Mouse (Mus musculus) ovary, postnatal 36 days (tissue): ENCODE results near the gene Olfr1079.
"Not testable (repeated sequence)": the region's sequence is repeated elsewhere in the genome, so short reads cannot be mapped to it uniquely, and the experiment has no call there.

Experiments
- DNase-seq: peaks from one replicate; pipeline ENCODE4 v3.0.0; 2022; ENCODE audit warnings: low spot score, mixed read lengths

Gene Olfr1079

GRCm38 (mm10) chr2:86542380-86542779 is at the start of gene Olfr1079:
TSS of gene Olfr1079 (minus strand) at chr2:86542480.
- DNase-seq, result no peak

DNA sequence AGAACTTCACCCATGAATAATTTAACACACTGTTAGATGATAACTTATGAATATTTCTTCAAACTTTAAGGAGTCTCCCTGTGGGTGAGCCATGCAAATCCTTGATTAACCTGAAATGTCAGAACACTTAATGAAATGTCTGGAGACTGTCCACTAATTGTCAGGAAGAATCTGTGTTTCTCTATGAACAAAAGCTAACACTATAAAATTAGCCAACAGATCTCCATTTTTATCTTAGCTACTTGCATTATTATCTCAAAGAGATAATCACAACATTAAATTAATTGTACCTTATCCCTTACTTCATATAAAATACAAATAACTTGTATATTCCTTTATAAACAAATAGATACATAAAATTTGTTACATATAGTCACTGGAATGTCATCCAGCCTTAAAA is 15.9 kb upstream of the Olfr1079 start, which contains the start of gene Olfr1080:
Olfr1080 (minus strand) TSS at position 101 of the 400 bp plus-strand sequence.
- DNase-seq, result not testable (repeated sequence)

- no peak for DNase-seq
Observed at GRCm38 (mm10) chr2:86530991-86531390, 11.3 kb downstream of the Olfr1079 start.

DNA sequence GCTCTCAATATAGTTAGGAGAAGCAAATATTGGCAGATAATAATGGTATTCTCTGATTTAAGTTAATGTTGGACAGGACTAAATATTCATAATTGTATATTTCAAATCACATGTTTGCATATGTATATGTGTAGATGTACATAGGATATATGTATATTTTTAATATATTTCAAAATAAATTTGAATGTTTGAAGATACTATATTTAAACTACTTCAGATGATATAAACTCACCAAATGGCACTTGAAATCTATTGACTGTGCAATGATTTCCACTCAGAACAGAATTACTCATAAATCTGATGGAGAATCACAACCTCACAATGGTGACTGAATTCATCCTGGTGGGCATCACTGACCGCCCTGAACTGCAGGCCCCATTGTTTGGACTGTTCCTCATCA is 34.1 kb downstream of the Olfr1079 start, which contains the start of gene Olfr1076:
Olfr1076 (plus strand) TSS at position 301 of the 400 bp plus-strand sequence.
- DNase-seq, result no peak

DNA sequence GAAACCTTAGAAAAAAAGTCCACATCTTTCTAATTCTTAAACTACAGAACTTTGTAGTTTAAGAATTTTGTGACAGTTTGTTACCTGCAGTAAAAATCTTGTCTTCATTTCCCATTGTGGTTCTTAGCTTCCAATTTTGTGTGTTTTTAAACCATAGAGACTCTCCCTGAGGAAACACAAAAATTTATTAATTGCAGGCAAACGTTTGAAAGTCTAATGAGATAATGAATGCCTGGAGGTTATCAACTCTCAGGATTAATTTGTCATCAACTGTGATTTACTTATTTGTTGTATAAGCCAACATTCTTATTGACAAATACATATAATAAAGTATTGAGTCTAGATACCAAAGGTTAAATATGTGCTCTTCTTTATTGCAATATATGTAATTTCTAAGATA is 55.0 kb downstream of the Olfr1079 start, which contains the start of gene Olfr228:
Olfr228 (minus strand) TSS at position 101 of the 400 bp plus-strand sequence.
- DNase-seq, result no peak
